Mouse (Mus musculus) ES-E14 (cell line): Measurements from ENCODE around the gene Slc4a4.

Experiments used
- CHD2 ChIP-seq: IDR thresholded peaks from 2 replicates; pipeline ENCODE4 v1.6.1; 2014; ENCODE audit warnings: mild to moderate bottlenecking, low read depth, low read length, inconsistent platforms
- MAFK ChIP-seq: IDR thresholded peaks from 2 replicates; pipeline ENCODE4 v1.6.1; 2014; ENCODE audit warnings: mild to moderate bottlenecking, low read depth, low read length, inconsistent platforms; ENCODE audit not compliant: insufficient read depth

- TF ChIP-seq CHD2 (no peak), MAFK (no peak)
Measured at GRCm38 (mm10) chr5:88912629-88913028, 26.0 kb downstream of the Slc4a4 start.
